Mouse (Mus musculus) heart, adult 18-20 months (tissue): ENCODE results near the gene Olfr49. TPM values are rescaled to one million over a fixed set of nuclear protein-coding genes. Genes with fewer than 3 reads are reported as not detected.

Source experiments
- DNase-seq, 2 experiments: peaks; one replicate each; pipeline ENCODE4 v3.0.0; 2021 to 2022; ENCODE audit warnings: mixed read lengths in 1 of 2
- long read RNA-seq, 2 experiments: library from polyadenylated mRNA; stranded (forward); transcript quantifications; one replicate each; pipeline ENCODE4 v2.0.0; 2021
- total RNA-seq, 2 experiments: library from RNA; stranded (reverse); gene quantifications; 2 replicates each; pipeline ENCODE4 v1.2.3; 2021

The Olfr49 gene
- total RNA-seq = not detected
- long read RNA-seq, experiment 1 = 0 reads
- long read RNA-seq, experiment 2 = 0 reads

DNA sequence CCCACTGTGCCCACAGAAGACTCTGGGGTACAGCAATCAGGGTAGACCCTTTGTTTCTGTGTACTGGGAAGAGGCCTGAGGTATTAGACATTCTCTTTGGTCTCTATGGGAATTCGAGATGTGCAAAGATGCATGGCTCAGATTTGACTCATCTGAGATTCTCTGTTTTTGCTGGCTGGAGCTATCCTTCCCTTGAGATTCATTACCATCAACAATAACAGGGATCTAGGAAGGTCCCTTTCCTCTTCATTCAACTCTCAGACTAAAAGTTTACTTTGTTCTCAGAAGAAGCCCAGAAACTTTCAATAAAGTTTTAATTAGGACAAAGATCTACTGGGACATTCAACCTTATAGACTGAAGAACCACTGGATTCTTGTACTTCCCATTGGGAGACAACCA, at the start of gene Olfr49:
Gene Olfr49, minus strand, starts transcription at position 101 of the 400 bp plus-strand sequence.
- no peak for DNase-seq

DNA sequence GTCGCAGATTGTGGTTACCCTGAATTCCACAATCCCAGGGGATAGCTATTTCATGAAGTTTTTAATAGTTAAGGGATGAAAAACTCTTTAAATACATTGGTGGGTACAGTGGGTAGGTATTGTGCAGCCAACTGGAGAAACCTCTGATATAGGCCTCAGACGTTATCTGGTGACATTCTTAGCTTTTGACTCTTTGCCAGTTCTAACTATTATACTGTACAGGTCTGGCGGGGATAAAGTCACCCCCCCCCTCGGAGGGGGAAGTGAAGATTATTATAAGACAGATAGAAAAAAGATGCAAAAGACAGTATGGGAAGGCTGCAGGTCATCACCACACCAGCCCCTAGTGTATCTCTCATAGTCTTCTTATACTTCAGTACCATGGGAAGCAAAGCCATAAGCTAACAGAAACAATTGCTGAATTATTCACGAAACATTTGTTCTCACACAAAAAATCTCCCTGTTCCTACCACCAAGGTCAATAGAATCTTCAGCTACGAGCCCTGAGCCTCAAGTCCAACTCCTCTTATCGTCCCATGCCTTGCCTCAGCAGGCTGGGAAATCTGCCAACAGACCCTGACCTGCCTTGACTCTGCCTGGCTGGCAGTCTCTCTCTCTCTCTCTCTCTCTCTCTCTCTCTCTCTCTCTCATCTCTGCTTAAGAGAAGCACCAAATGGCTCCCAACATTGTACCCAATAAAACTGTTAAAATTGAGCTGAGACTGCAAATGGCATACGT, 48.9 kb upstream of the Olfr49 start:
- peak; percentile 26 to 27 for DNase-seq

DNA sequence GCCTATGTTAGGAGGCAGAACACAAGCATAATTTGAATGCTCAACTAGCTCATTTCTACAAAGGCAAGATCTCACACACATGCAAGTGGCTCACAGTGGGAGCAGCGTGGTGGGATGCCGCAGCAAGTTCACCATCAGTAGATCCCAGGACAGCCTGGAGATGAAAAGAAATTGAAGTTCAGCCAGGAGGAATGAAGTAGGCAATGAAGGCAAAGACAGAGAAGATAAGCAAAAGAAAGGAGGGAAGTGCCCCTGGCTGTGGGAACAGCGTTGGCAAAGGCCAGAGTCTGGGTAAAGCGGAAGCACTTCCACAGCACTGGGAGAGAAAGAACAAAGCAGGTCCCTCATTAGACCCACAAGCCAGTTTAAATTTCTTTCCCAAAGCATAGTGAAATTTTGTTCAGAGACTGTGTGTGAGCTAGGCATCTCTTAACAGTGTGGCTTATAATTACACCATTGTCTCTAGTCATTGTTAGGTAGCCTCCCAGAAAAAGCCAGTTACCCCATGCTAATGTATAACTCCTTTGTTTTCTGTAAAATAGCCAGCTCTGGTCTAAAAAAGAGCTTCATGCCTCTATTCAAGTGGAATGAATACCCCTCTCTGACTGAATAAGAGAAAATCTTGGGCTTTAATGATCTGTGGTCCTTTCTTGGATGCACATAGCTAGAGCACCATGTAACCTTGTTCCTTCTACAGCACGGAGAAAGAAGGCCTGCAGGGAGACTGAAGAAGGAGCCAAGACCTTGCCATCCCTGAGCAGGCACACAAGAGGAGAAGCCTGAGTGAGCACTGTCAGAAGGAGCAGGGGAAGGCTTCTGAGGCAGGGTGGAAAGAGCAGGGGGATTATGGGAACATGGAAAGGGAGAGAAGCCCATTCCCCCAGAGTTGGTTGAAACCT, 47.7 kb upstream of the Olfr49 start:
- no peak for DNase-seq

DNA sequence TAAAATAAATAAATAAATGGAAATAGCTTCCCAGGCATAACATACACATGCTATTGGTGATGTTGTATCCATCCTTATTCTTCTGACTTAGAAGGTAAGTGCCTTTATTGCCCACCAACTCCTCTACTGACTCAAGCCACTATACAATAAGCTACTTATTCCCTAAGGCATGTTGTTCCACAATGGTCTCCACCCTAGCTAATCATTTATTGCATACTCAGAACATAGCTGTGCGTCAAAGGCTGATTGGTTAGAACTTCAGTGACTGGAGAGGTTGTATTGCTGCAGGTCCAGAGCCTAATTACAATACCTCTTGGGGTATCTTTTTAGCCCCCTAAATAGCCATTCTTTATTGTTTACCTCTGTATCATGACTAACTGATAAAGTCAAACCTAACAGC, 46.4 kb upstream of the Olfr49 start:
- DNase-seq = no peak

DNA sequence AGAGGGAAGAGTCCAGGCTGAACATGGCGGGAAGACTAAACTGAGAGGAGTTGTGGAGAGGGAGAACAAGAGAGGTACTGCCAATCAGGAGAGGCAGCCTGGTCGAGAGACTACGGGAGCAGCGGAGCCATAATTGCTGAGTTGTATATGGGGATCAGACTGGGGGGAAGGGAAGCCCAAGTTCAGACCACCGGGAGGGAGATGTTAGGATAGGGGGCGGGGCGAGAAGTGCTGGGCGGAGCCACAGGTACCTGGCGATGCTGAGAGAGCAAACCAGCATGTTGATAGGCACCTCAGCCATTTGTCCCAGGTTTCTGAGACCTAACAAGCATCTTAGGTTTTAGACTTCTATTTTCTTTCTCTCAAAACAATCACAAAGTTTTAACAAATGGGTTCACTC, 44.5 kb upstream of the Olfr49 start:
- no peak for DNase-seq

DNA sequence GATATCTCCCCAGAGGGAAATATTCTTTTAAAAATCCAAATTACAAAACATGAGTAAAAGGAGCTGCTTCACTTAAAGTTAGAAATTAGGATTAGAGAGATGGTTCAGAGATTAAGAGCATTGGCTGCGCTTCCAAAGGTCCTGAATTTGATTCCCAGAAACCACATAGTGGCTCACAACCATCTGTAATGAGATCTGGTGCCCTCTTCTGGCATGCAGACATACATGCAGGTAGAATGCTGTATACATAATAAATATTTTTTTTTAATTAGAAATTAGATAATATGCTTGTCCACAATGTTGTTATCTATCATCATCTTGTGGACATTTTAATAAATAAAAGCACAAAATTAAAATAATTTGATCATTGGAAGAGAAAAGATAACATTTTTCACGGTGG, 43.8 kb upstream of the Olfr49 start:
- no peak for DNase-seq

DNA sequence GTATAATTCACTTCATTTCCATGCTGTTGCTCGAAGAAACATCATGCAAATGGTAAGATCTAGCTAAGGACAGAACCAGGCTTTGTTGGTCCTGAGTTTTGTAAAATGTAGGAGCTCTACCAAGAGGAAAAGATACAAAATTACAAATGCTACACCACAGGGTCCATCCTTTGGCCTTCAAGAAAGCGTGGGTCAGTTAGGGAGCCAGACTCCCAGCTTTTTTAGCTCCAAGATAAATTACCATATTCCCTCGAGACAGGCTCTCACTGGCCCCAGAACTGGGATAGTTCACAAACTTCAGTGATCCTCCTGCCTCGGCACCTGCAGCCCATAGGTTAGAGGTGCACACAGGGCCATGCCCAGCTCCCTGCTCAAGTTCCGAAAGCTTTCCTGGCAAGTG, 39.7 kb upstream of the Olfr49 start:
- DNase-seq = no peak

DNA sequence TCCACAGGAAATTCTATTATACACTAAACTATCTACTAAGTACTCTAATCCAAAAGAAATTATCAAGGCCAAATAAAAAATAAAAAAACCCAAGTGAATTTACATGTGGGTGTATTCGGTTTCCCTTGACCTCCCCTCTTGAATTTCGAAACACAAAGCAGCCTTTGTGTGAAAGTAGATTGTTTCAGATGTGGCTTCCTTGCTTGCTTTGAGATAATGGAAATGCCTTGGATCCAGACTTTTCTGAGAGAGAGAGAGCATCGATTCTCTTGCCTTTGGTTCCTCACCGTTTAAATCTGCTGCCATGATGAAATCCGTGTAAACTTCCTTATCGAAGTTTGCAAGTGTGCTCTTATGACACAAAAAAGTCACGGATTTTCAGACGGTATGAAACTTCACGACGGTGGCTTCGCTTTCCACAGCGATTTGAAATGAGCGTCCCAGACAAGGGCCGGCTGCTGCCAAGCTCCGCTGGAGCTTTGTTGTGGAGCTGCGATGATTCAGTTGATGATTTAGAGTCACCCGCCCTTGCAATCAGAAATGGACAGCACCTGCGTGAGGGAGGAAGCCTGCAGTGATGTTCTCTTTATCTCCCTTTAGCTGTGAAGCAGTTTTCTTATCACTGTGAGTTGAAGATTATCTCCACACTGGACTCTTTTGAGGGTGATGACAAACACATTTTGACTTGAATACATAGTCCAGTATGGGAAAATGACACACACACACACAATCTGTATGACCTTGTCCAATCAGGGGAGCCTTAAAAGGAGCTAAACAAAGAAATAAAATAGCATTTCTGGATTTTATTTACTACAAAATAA, 37.0 kb upstream of the Olfr49 start:
- no peak for DNase-seq

DNA sequence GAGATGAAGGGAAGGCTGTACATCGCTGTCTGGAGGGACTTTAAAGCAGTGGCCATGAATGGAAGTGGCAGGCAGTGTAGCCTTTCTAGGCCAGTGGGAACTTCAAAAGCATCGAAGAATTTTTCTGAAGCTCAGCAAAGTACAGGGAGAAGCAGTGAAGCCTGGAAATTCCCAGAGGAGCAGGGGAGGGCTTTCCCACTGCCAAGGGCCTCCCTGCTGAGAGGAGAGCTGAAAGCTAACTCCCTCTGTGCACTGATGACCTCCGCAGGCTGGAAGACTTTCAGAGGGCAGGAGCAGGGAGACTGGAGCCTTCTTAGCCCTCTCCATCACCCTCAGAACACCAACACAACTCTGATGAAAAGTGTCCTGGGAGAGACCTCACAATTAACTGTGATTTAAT, 27.0 kb upstream of the Olfr49 start:
- no peak for DNase-seq

DNA sequence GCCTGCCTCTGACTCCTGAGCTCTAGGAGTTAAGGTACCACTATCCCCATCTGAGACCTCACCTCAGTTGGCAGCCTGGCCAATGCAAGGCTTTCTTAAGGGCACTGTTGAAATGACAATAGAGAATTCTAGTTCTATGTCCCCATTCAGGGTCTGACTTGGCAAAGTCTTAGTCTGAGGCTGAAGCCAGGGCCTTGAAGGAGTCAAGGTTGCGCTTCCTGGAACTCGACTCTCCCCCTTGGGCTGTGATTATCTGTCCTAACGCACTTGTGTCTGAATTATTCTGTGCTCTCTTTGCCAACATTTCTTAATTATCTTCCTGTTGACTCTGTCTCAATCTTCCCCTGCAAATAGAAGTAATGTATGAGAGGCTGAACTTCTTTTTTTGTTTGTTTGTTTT, 15.9 kb upstream of the Olfr49 start:
- no peak for DNase-seq

DNA sequence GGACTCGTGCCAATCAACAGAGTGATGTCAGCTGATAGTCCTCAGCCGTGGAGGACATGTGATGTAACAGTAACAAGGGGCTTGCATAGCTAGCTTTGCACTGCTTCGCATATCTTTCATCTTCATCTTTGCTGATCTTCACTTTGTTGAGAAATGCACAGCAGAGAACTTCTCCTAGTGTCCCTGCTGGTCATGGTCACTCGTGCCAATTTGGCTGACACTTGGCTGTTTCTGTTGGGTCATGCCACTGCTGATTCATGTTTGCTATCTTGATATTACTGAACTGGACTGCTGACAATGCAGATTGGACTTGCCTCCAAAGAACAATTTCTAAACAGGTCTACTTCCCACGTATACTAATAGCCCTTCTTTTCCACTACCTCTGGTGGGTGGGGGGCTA, 15.4 kb upstream of the Olfr49 start:
- DNase-seq = peak; percentile 12 to 18

DNA sequence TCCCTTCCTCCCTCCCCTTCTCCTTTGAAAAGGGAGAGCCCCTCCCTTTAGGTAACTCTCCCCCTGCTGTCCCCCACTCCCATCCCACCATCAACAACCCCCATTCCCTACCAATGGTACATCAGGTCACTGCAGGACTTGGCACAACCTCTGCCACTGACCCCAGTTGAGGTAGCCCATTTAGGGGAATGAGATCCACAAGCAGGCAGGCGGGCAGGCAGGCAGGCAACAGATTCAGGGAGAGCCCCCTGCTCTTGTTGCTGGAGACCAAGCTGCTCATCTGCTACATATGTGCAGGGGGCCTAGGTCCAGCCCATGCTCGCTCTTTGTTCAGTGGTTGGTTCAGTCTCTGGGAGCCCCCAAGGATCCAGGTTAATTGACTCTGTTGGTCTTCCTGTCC, 8.3 kb downstream of the Olfr49 start:
- DNase-seq = no peak

DNA sequence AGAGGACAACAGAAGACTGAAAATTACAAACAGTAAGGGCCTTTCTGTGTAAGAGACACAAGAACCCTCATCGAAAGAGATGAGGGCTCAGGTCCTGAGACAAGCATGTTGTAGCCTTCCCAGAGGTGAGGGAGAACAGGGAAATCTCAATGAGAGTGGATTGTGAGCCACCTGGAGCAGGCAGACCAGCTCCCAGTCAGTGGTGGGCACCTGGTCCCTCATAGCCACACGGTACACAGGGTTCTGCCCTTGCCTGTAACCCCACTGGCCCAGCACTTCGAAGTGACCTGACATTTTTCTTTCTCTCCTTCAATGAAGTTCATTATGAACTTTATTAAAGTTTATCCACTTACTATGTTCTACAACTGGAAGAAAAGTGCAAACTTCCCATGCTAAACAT, 12.0 kb downstream of the Olfr49 start:
- DNase-seq = no peak

DNA sequence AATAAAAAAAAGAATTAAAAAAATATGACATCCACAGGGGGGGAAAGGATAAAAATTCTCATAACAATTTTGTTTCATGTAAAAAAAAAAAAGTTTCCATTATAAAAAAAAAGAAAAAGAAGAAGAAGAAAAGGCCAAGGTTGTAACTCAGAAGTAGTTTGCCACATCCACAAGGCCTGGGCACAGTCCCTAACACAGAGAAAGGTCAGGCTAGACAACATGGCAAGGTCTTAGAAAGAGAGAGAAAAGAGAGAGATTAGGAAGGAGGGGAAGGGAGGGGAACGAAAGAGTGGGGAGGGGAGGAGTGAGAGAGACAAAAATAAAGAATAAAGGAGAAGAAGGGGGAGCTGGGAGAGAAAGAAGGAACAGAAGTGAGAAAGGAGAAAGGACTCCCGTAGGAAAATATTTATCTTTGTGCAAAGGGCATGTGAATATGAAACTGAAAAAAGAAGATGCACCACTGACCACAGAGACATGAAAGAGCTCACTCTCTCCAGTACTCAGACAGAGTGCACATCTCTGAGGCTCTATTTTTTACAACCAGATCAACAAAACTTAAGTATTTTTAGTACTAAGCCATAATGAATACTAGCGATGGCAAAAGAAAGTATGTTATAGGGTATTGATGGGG, 12.6 kb downstream of the Olfr49 start:
- DNase-seq = no peak

DNA sequence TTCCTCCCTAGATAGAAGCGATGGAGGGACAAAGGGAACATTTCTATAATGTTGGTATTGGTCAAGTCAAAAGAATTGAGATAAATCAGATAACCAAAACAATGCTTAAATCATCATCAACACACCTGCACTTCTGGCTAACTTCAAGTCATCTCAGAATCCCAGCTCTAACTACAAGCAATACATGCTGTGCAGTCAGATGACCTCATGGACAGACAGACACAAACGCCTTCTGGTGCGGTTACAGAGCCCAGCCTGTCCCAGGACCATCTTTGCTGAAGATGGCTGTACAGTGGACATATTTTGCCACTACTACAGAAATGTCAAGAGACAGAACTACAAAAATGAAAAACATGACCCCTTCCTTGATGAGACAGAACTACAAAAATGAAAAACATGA, 14.3 kb downstream of the Olfr49 start:
- no peak for DNase-seq

DNA sequence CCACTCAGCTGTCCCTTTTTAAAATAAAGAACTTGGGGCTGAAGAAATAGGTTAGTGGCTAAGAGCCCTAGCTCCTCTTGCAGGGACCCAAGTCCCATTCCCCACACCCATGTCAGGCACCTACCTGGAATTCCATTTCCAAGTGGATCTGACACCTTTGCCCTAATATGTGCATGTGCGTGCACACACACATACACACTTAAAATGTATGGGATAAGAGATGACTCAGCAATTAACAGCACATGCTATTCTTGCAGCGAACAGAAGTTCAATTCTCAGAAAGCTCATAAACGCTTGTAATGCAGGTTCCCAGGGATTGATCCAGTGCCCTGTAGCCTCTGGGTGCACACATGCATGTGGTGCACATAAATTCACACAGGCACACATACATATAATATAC, 15.2 kb downstream of the Olfr49 start:
- DNase-seq = no peak

DNA sequence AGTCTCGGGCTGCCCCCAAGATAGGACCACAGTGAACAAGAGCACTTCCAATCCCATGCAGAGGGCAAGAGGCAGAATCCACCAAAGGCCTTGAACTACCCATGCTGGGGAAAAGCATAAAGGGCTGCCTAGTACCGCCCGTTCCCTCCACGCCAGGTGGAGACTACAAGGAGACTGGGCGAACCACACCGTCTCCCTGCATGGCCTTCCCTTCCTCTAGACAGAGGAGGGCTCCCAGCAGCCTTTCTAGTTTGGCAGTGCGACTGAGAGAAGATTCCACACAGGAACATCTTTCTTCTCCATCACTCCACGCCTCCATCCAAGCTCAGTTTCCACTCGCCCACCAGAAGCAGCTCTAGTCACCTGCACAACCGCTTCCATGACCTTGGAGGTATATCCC, 16.8 kb downstream of the Olfr49 start:
- DNase-seq = no peak

DNA sequence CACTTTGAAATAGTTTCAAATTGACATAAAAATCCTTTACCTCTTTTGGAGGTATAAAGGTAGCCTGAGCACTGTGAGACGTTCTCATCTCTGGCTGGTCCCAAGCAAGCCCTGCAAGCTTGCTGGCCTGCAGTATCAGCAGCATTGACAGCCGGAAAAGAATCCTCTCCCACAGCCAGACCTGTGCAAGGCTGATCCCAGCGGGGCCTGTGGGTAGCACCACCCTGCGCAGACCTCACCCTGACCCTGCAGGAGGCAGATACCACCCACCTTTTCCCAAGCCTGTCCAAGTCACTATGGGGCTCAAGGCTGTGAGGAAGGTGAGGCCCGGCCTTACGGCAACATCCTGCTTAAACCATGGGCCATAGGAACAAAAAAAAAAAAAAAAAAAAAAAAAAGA, 18.8 kb downstream of the Olfr49 start:
- no peak for DNase-seq

DNA sequence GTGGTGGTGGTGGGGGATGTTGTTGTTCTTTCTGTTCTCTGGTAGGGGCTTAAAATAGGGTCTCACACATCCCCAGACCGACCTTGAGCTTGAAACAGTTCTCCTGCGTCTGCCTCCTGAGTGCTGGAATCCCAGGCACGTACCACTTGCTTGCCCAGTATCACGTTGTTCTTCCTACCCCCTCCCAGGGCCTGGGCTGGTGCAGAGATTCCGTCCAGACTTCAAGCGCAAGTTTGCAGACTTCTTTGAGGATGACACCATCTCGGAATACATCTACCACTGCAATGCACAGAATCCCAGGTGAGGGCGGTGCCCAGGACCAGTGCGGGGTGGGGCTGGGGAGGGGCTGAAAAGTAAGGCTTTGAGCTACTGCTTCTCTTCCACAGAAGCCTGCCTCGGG, 19.6 kb downstream of the Olfr49 start:
- no peak for DNase-seq

DNA sequence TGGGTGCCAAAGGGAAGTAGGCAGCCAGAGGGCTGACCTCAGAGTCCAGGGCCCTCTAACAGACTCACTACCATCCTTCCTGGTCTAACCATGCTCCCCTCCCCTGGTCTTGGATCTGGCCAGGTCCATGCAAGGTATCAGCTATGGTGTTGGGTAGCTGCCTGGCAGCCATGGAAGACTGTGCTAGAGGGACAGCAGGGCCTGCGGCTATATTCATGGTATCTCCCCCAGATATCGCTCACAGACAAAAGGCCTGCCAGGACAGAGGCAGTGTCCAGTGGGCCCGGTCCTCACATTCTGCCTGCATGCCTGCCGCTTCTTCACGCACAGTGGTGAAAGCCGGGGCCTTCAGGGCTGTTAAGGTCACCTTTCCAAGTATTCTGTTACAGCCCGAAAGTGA, 20.5 kb downstream of the Olfr49 start:
- no peak for DNase-seq

DNA sequence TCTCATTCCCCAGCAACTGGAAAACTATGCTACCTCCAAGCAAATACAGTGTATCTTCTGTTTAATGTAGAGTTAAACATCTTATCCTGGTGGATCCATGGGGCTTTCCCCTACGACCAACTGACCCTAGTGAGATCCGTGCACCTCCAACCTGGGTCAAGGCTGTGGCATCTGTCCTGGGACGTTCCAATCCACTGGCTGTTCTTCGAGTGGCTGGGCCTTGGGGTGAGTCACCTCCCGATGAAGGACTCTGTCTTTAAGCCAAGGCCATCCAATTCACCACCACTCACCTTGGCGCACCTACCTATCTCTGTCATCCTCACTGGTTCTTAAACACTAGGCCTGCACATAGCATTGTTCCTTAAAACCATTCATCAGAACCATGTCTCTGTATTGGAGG, 21.6 kb downstream of the Olfr49 start:
- no peak for DNase-seq

DNA sequence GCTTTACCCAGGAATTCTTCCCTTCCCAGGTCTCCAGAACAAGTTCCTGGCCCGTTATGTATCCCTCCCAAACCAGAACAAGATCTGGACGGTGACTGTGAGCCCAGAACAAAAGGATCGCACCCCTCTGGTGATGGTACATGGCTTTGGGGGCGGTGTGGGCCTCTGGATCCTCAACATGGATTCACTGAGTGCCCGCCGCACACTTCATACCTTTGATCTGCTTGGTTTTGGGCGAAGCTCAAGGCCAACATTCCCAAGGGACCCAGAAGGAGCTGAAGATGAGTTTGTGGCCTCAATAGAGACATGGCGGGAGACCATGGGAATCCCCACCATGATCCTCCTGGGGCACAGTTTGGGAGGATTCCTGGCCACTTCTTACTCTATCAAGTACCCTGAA, 22.1 kb downstream of the Olfr49 start:
- no peak for DNase-seq
